Mouse (Mus musculus) gastrocnemius, postnatal 10 days (tissue): Measurements from ENCODE around the gene Naa15. TPM values are rescaled to one million over a fixed set of nuclear protein-coding genes. Genes with fewer than 3 reads are reported as not detected.

Experiments
- DNase-seq: peaks from one replicate; pipeline ENCODE4 v3.0.0; 2021; ENCODE audit warnings: mixed read lengths
- total RNA-seq, 2 experiments: library from RNA; stranded (reverse); gene quantifications; 2 replicates each; pipeline ENCODE4 v1.2.3; 2021

The Naa15 gene
- total RNA-seq, 2 experiments from 2014 or later: 48.1 to 52.6 TPM

DNA sequence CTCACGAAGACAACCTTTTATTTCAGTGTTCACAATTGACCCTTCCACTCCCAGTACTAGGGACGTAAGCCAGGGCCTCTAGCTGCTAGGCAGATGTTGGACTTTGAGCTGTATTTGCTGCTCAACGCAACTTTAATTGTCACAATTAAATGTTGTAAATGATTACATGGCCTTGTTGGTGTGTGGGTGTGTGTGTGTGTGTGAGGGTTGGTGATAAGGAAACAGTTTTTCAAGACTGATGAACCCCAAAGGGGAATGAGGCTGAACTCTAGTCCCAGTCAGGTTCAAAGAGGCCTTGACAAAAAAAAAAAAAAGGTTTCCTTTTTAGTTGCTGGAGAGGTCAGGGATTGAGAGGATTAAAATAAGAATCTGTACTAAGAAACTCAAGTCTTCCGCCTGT, 102.5 kb downstream of the Naa15 start:
- no peak for DNase-seq

GRCm38 (mm10) chr3:51517878-51518762, 103.2 kb downstream of the Naa15 start:
- DNase-seq: no peak

DNA sequence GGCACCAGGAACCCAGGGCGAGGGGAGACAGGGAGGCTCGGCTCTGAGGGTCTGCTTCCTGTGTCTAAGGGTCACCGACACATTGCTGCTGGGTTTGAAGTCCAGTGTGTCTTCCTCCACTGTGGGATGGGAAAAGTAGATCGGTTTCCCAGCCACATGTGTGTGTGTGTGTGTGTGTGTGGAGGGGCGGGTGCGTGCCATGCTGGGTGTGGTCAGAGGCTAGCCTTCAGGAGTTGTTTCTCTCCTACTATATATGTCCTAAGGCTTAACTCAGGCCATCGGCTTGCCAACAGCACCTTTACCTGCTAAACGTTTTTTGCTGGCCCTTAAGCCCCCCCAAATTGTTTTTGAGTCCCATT, 103.8 kb downstream of the Naa15 start:
- no peak for DNase-seq

GRCm38 (mm10) chr3:51521262-51521661, 106.3 kb downstream of the Naa15 start:
- no peak for DNase-seq

- DNase-seq: no peak
Measured at GRCm38 (mm10) chr3:51525186-51525785, 110.3 kb downstream of the Naa15 start.

Other genes starting within 250 kb of the Naa15 start
- gene Noct, start 190.7 kb upstream of the Naa15 start, total RNA-seq: 10 to 100 TPM; 11.0 to 14.3 TPM
- 10 to 100 TPM; 50.9 to 58.2 TPM for gene Elf2, start 74.5 kb upstream of the Naa15 start, total RNA-seq
- under 1 TPM; 0.43 to 0.63 TPM for gene Mgarp, start 18.4 kb upstream of the Naa15 start, total RNA-seq
- 100 to 1,000 TPM; 828 to 975 TPM for gene Ndufc1, start 6.2 kb upstream of the Naa15 start, total RNA-seq
- 10 to 100 TPM; 12.1 to 13.4 TPM for gene Rab33b, start 68.8 kb downstream of the Naa15 start, total RNA-seq
- gene Setd7, start 145.7 kb downstream of the Naa15 start, total RNA-seq: 100 to 1,000 TPM; 102 to 121 TPM
- 1 to 10 TPM in 1 of 2 experiments, under 1 TPM in 1; 0.99 to 1.4 TPM for gene Mgst2, start 245.2 kb downstream of the Naa15 start, total RNA-seq